Comparison of ENCODE assay signal across 9 mouse cellular contexts in genomic region chr15:79192885-79193845, GRCm38 (mm10). TPM values are rescaled to one million over a fixed set of nuclear protein-coding genes. Genes with fewer than 3 reads are reported as not detected.
DNase-seq lines count a peak whose midpoint lies in the region; ATAC-seq lines count a peak whose summit lies in the region.
"Had no signal": no experiment of that assay in that cellular context is flagged by ENCODE, and none has a peak within 500 bp of the region (broad histone marks: within the 10 kb centered on the region; RNA-seq: fewer than 3 reads in every experiment).

No protein-coding gene starts in this region.

- DNase-seq in adrenal gland, postnatal 14 days = peak; percentile 24
- DNase-seq in adrenal gland, adult 8-10 months = no peak
- peak; percentile 77 for DNase-seq in MN1 (ENCODE audit: low spot score)
- peak; percentile 89 for DNase-seq in forebrain, embryonic 14.5 days (ENCODE audit: low spot score)
- DNase-seq in intestine, embryonic 14.5 days (ENCODE audit: low spot score) = no peak
- peak; percentile 76 to 79 for DNase-seq in right cerebral cortex, postnatal 10 days (ENCODE audit: low spot score in 2 of 2)
- DNase-seq in urinary bladder, adult 18-20 months (ENCODE audit: low spot score in 2 of 2) = no peak

- peaks cover 23% of the 10 kb centered on the region for H3K4me1 ChIP-seq in forebrain, embryonic 14.5 days (ENCODE audit: control insufficient read depth, insufficient read depth, low read length)
- no peaks in the 10 kb centered on the region for H3K4me1 ChIP-seq in intestine, embryonic 14.5 days (replicated peaks; ENCODE audit: control insufficient read depth, insufficient read depth, low read length)
- peaks cover 10% of the 10 kb centered on the region for H3K4me1 ChIP-seq in lung, embryonic 16.5 days (replicated peaks; ENCODE audit: control insufficient read depth, insufficient read depth, low read length)

- peak overlapping the region; percentile 96 for H3K27ac ChIP-seq in forebrain, embryonic 14.5 days (ENCODE audit: low read depth, low read length)
- H3K27ac ChIP-seq in intestine, embryonic 14.5 days (ENCODE audit: low read depth) = peak overlapping the region; percentile 9
- H3K27ac ChIP-seq in lung, embryonic 16.5 days (ENCODE audit: low read length) = peak overlapping the region; percentile 62

- H3K9ac ChIP-seq in forebrain, embryonic 14.5 days (ENCODE audit: low read length) = peak overlapping the region; percentile 56; the same call in 1 of the 2 replicates
- H3K9ac ChIP-seq in intestine, embryonic 14.5 days (ENCODE audit: low read length) = no peak overlapping the region
- H3K9ac ChIP-seq in lung, embryonic 16.5 days (ENCODE audit: low read length) = peak overlapping the region; percentile 30; the same call in 1 of the 2 replicates

- peak overlapping the region; percentile 30 for H3K4me2 ChIP-seq in forebrain, embryonic 14.5 days (ENCODE audit: low read length)
- no peak overlapping the region; the same call in 1 of the 2 replicates for H3K4me2 ChIP-seq in intestine, embryonic 14.5 days (ENCODE audit: low read length)
- peak overlapping the region; percentile 32; the same call in 1 of the 2 replicates for H3K4me2 ChIP-seq in lung, embryonic 16.5 days (ENCODE audit: low read depth, low read length)

- no peaks in the 10 kb centered on the region for H3K27me3 ChIP-seq in forebrain, embryonic 14.5 days (replicated peaks; ENCODE audit: control insufficient read depth, insufficient read depth, low read length)
- no peaks in the 10 kb centered on the region for H3K27me3 ChIP-seq in intestine, embryonic 14.5 days (replicated peaks; ENCODE audit: control insufficient read depth, insufficient read depth, low read length)
- no peaks in the 10 kb centered on the region for H3K27me3 ChIP-seq in lung, embryonic 16.5 days (ENCODE audit: control insufficient read depth, insufficient read depth, low read depth, low read length)

- no peaks in the 10 kb centered on the region for H3K9me3 ChIP-seq in forebrain, embryonic 14.5 days (replicated peaks; ENCODE audit: control insufficient read depth, low read length)
- no peaks in the 10 kb centered on the region for H3K9me3 ChIP-seq in intestine, embryonic 14.5 days (ENCODE audit: control insufficient read depth, low read length)
- no peaks in the 10 kb centered on the region for H3K9me3 ChIP-seq in lung, embryonic 16.5 days (ENCODE audit: control insufficient read depth, low read length)

- peak; percentile 88 for ATAC-seq in forebrain, embryonic 14.5 days
- ATAC-seq in intestine, embryonic 14.5 days (replicated peaks; ENCODE audit: low FRiP score, low TSS enrichment, low read depth) = peak; percentile 56; the same call in 1 of the 2 replicates
- peak; percentile 75 for ATAC-seq in lung, embryonic 16.5 days (ENCODE audit: low read depth)

- 5% methylated on average over 25 of the region's 27 CpGs for WGBS in forebrain, embryonic 14.5 days
- WGBS in intestine, embryonic 14.5 days = 43% methylated on average over 27 of the region's 27 CpGs
- WGBS in lung, embryonic 16.5 days = 31% methylated on average over 26 of the region's 27 CpGs

- no peaks in the 10 kb centered on the region for H3K36me3 ChIP-seq in forebrain, embryonic 14.5 days (ENCODE audit: control insufficient read depth, insufficient read depth, low read length)
- H3K36me3 ChIP-seq in intestine, embryonic 14.5 days (ENCODE audit: control insufficient read depth, insufficient read depth, low read length) = no peaks in the 10 kb centered on the region
- no peaks in the 10 kb centered on the region for H3K36me3 ChIP-seq in lung, embryonic 16.5 days (ENCODE audit: control insufficient read depth, insufficient read depth, low read length)

- H3K4me3 ChIP-seq in forebrain, embryonic 14.5 days (ENCODE audit: low read depth, low read length) = no peak overlapping the region
- H3K4me3 ChIP-seq in intestine, embryonic 14.5 days (ENCODE audit: low read depth, low read length) = no peak overlapping the region
- no peak overlapping the region for H3K4me3 ChIP-seq in lung, embryonic 16.5 days (ENCODE audit: low read length)
- H3K4me3 ChIP-seq: myocyte had no signal

RNA-seq across cellular contexts. Expression of gene Sox10, which starts 28.1 kb away (rescaled TPM):
- total RNA-seq in adrenal gland, postnatal 14 days (2021) = 2.3 and 3.3 TPM in 2 replicates
- total RNA-seq in adrenal gland, adult 8-10 months (2022) = 1 to 10 TPM; 1.4 to 2.6 (median 2.4) TPM
- polyA plus RNA-seq in forebrain, embryonic 14.5 days (2014; fragmentation: Nextera tagmentation; extraction: Ambion mirVana) = 0.89 and 1.9 TPM in 2 replicates
- 17.2 TPM in 2 replicates for polyA plus RNA-seq in intestine, embryonic 14.5 days (2014; fragmentation: Nextera tagmentation; extraction: Ambion mirVana)
- 0.67 and 0.82 TPM in 2 replicates for polyA plus RNA-seq in lung, embryonic 16.5 days (2015; fragmentation: Nextera tagmentation; extraction: Ambion mirVana)
- polyA plus RNA-seq: myocyte had no signal

RNA-seq across cellular contexts. Expression of gene Pick1, which starts 35.8 kb away (rescaled TPM):
- 18.6 and 22.9 TPM in 2 replicates for total RNA-seq in adrenal gland, postnatal 14 days (2021)
- total RNA-seq in adrenal gland, adult 8-10 months (2022) = 10 to 100 TPM; 18.1 to 38.0 (median 23.4) TPM
- polyA plus RNA-seq in forebrain, embryonic 14.5 days (2014; fragmentation: Nextera tagmentation; extraction: Ambion mirVana) = 36.9 and 45.3 TPM in 2 replicates
- polyA plus RNA-seq in intestine, embryonic 14.5 days (2014; fragmentation: Nextera tagmentation; extraction: Ambion mirVana) = 28.3 and 30.1 TPM in 2 replicates
- polyA plus RNA-seq in lung, embryonic 16.5 days (2015; fragmentation: Nextera tagmentation; extraction: Ambion mirVana) = 41.2 and 48.4 TPM in 2 replicates

RNA-seq across cellular contexts. Expression of gene Gm49486, which starts 36.0 kb away (rescaled TPM):
- 0.22 TPM in 1 of 2 replicates, not detected in the other for total RNA-seq in adrenal gland, postnatal 14 days (2021)
- not detected for total RNA-seq in adrenal gland, adult 8-10 months (2022)
- 0.69 and 0.98 TPM in 2 replicates for polyA plus RNA-seq in forebrain, embryonic 14.5 days (2014; fragmentation: Nextera tagmentation; extraction: Ambion mirVana)
- 0.30 and 0.58 TPM in 2 replicates for polyA plus RNA-seq in intestine, embryonic 14.5 days (2014; fragmentation: Nextera tagmentation; extraction: Ambion mirVana)
- polyA plus RNA-seq in lung, embryonic 16.5 days (2015; fragmentation: Nextera tagmentation; extraction: Ambion mirVana) = 0.28 and 0.67 TPM in 2 replicates

RNA-seq across cellular contexts. Expression of gene 1700088E04Rik, which starts 52.1 kb away (rescaled TPM):
- 4.4 and 4.7 TPM in 2 replicates for total RNA-seq in adrenal gland, postnatal 14 days (2021)
- 10 to 100 TPM in 2 of 4 experiments, 1 to 10 TPM in 2; 7.0 to 14.8 (median 10.2) TPM for total RNA-seq in adrenal gland, adult 8-10 months (2022)
- 14.8 and 17.1 TPM in 2 replicates for polyA plus RNA-seq in forebrain, embryonic 14.5 days (2014; fragmentation: Nextera tagmentation; extraction: Ambion mirVana)
- polyA plus RNA-seq in intestine, embryonic 14.5 days (2014; fragmentation: Nextera tagmentation; extraction: Ambion mirVana) = 7.4 and 8.2 TPM in 2 replicates
- 16.3 and 18.3 TPM in 2 replicates for polyA plus RNA-seq in lung, embryonic 16.5 days (2015; fragmentation: Nextera tagmentation; extraction: Ambion mirVana)

RNA-seq across cellular contexts. Expression of gene Polr2f, which starts 52.4 kb away (rescaled TPM):
- total RNA-seq in adrenal gland, postnatal 14 days (2021) = 110 and 127 TPM in 2 replicates
- total RNA-seq in adrenal gland, adult 8-10 months (2022) = 100 to 1,000 TPM; 120 to 161 (median 139) TPM
- polyA plus RNA-seq in forebrain, embryonic 14.5 days (2014; fragmentation: Nextera tagmentation; extraction: Ambion mirVana) = 319 and 356 TPM in 2 replicates
- polyA plus RNA-seq in intestine, embryonic 14.5 days (2014; fragmentation: Nextera tagmentation; extraction: Ambion mirVana) = 398 and 414 TPM in 2 replicates
- polyA plus RNA-seq in lung, embryonic 16.5 days (2015; fragmentation: Nextera tagmentation; extraction: Ambion mirVana) = 255 and 267 TPM in 2 replicates

Comparison
In these comparisons a context has a peak if more than half of its experiments do, and no peak if none do; other contexts are left out.
1. DNase-seq: peak in adrenal gland, postnatal 14 days (single experiment), MN1 (single experiment), forebrain, embryonic 14.5 days (single experiment) and right cerebral cortex, postnatal 10 days (2 of 2); none in adrenal gland, adult 8-10 months (single experiment), intestine, embryonic 14.5 days (single experiment) and urinary bladder, adult 18-20 months (0 of 2).
2. H3K27ac ChIP-seq: peak in every context shown above with its lines; median percentile 96 in forebrain, embryonic 14.5 days; 62 in lung, embryonic 16.5 days; 9 in intestine, embryonic 14.5 days.
3. Peak in every context shown above with its lines, with median percentiles within 50 percentile points of each other: ATAC-seq.